Mouse (Mus musculus): ENCODE measurements around the gene Ppfibp2. TPM values are rescaled to one million over a fixed set of nuclear protein-coding genes. Genes with fewer than 3 reads are reported as not detected.

Ppfibp2 gene
- polyA plus RNA-seq, 2 experiments: 14.4 TPM

DNA sequence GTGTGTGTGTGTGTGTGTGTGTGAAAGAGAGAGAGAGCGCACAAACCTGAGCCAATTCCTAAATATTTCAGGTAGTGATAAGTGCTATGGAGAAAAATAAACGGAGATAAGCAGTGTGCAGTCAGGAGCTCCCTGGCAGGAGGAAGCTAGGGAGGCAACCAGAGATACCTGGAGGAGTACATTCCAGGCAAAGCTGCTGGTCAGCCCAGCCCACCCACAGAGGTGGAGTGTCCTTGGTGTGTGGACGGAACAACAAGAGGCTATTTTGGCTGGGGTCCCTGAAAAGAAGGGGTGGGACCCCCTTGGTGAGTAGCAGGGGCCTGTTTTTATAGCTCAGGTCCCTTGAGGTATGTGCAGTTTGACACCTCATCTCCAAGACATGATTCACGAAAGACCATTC, 88.2 kb downstream of the Ppfibp2 start:
- no peak for TF ChIP-seq POLR2A (IDR thresholded peaks at IDR 0.05; ENCODE audit: borderline replicate concordance, extremely low read depth, insufficient read depth, insufficient read length)
- Histone ChIP-seq H3K36me3 (ENCODE audit: control insufficient read depth, insufficient read depth, low read length) (peaks cover 3% of the 10 kb centered on the region; the same call in 1 of the 2 replicates), H3K27me3 (ENCODE audit: control insufficient read depth, insufficient read depth, low read length) (no peaks in the 10 kb centered on the region), H3K4me3 (replicated peaks; ENCODE audit: low read length) (no peak overlapping the region), H3K9me3 (ENCODE audit: control insufficient read depth, low read length) (no peaks in the 10 kb centered on the region), H3K27ac (replicated peaks; ENCODE audit: low read depth, low read length) (no peak overlapping the region), H3K4me2 (replicated peaks; ENCODE audit: low read depth, low read length, severe bottlenecking) (no peak overlapping the region), H3K4me1 (ENCODE audit: control insufficient read depth, insufficient read depth, low read length) (no peaks in the 10 kb centered on the region), H3K9ac (ENCODE audit: low read depth, low read length, severe bottlenecking) (no peak overlapping the region)
- ATAC-seq (ENCODE audit: low FRiP score, low read depth): no peak
- no peak for DNase-seq (ENCODE audit: low spot score)
- WGBS: 76% methylated on average over 4 of the region's 4 CpGs

DNA sequence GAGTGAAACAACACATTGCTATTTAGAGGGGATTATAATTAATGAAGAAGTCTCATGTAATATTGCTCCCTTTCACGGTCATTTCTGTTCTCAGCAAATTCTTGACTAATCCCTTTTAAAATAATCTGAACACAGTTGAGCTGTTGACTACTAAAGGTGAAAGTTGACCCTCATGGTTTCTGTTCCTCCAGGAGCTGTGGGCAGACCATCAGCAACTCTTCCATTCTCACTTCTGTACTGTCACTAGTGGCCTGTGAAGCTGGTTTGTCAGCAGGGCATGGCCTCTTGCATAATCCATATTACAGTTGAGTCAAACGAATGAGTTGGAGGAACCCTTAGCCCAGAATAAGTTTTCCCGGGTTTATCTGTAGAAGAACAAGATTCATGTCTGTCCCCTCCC, 88.6 kb downstream of the Ppfibp2 start:
- TF ChIP-seq POLR2A (IDR thresholded peaks at IDR 0.05; ENCODE audit: borderline replicate concordance, extremely low read depth, insufficient read depth, insufficient read length): no peak
- Histone ChIP-seq H3K4me2 (replicated peaks; ENCODE audit: low read depth, low read length, severe bottlenecking) (no peak overlapping the region), H3K4me1 (ENCODE audit: control insufficient read depth, insufficient read depth, low read length) (no peaks in the 10 kb centered on the region), H3K36me3 (ENCODE audit: control insufficient read depth, insufficient read depth, low read length) (peaks cover 3% of the 10 kb centered on the region; the same call in 1 of the 2 replicates), H3K9me3 (ENCODE audit: control insufficient read depth, low read length) (no peaks in the 10 kb centered on the region), H3K9ac (ENCODE audit: low read depth, low read length, severe bottlenecking) (no peak overlapping the region), H3K4me3 (replicated peaks; ENCODE audit: low read length) (no peak overlapping the region), H3K27me3 (ENCODE audit: control insufficient read depth, insufficient read depth, low read length) (no peaks in the 10 kb centered on the region), H3K27ac (replicated peaks; ENCODE audit: low read depth, low read length) (no peak overlapping the region)
- DNase-seq (ENCODE audit: low spot score) (no peak), ATAC-seq (ENCODE audit: low FRiP score, low read depth) (no peak)
- WGBS: 85% methylated on average over 3 of the region's 3 CpGs

DNA sequence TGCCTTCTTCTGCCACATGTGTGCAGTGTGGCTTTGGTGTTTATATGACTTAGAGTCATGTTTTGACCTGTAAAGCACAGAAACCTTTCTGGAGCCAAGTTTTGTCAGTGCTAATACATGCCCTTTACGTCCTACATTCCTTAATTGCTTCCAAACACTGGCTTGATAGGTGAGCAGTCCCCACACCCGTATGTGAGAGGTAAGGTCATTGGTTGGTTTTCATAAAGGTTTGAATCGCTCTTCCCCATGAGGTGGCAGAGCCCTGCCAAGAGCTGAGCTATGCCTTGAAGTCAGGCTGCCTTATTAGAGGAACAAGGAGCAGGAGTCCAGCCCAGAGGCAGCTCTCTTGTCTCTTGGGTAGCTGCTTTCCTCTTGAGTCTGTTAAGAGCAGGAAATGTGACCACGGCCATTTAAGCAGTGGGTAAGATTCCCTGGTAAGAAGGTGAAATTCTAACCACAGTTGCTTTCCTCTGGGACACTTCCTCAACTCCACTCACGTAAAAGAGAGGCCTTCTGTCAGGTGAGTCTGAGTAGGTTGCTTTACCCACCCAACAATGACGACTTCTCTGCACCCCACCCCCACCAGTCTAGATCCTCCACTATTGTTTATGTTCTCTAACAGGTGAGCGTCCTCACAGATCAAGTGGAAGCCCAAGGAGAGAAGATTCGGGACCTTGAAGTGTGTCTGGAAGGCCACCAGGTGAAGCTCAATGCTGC, 90.4 kb downstream of the Ppfibp2 start:
- H3K9ac ChIP-seq (ENCODE audit: low read depth, low read length, severe bottlenecking): no peak overlapping the region
- H3K27ac ChIP-seq (replicated peaks; ENCODE audit: low read depth, low read length): no peak overlapping the region
- ATAC-seq (ENCODE audit: low FRiP score, low read depth): no peak
- H3K4me1 ChIP-seq (ENCODE audit: control insufficient read depth, insufficient read depth, low read length): peaks cover 7% of the 10 kb centered on the region; the same call in 1 of the 2 replicates
- H3K27me3 ChIP-seq (ENCODE audit: control insufficient read depth, insufficient read depth, low read length): no peaks in the 10 kb centered on the region
- H3K36me3 ChIP-seq (ENCODE audit: control insufficient read depth, insufficient read depth, low read length): peaks cover 3% of the 10 kb centered on the region; the same call in 1 of the 2 replicates
- WGBS: 69% methylated on average over 8 of the region's 8 CpGs
- no peak for DNase-seq (ENCODE audit: low spot score)
- TF ChIP-seq POLR2A (IDR thresholded peaks at IDR 0.05; ENCODE audit: borderline replicate concordance, extremely low read depth, insufficient read depth, insufficient read length): no peak
- H3K4me3 ChIP-seq (replicated peaks; ENCODE audit: low read length): no peak overlapping the region
- H3K4me2 ChIP-seq (replicated peaks; ENCODE audit: low read depth, low read length, severe bottlenecking): no peak overlapping the region
- no peaks in the 10 kb centered on the region for H3K9me3 ChIP-seq (ENCODE audit: control insufficient read depth, low read length)

DNA sequence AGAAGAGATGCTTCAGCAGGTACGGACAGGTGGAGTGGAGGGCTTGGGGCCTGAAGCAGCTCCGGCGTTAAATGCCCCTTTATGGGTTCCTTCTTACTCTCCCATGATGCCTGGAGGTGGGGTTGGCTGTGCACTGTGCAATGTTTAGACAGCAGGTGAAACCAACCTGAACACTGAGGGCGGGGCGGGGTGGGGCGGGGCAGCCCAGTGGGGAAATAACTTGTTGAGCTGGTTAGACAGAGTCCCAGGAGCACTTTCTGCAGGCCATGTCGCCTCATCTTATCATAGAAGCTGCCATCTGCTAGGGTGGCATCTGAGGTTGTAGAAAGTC, 90.9 kb downstream of the Ppfibp2 start:
- no peak overlapping the region for H3K27ac ChIP-seq (replicated peaks; ENCODE audit: low read depth, low read length)
- ATAC-seq (ENCODE audit: low FRiP score, low read depth) (no peak), DNase-seq (ENCODE audit: low spot score) (no peak)
- H3K36me3 ChIP-seq (ENCODE audit: control insufficient read depth, insufficient read depth, low read length): peaks cover 3% of the 10 kb centered on the region; the same call in 1 of the 2 replicates
- no peak overlapping the region for H3K4me2 ChIP-seq (replicated peaks; ENCODE audit: low read depth, low read length, severe bottlenecking)
- 84% methylated on average over 7 of the region's 7 CpGs for WGBS
- no peaks in the 10 kb centered on the region for H3K9me3 ChIP-seq (ENCODE audit: control insufficient read depth, low read length)
- H3K27me3 ChIP-seq (ENCODE audit: control insufficient read depth, insufficient read depth, low read length): no peaks in the 10 kb centered on the region
- H3K4me3 ChIP-seq (replicated peaks; ENCODE audit: low read length): no peak overlapping the region
- no peak overlapping the region for H3K9ac ChIP-seq (ENCODE audit: low read depth, low read length, severe bottlenecking)
- peaks cover 11% of the 10 kb centered on the region for H3K4me1 ChIP-seq (ENCODE audit: control insufficient read depth, insufficient read depth, low read length)
- TF ChIP-seq POLR2A (IDR thresholded peaks at IDR 0.05; ENCODE audit: borderline replicate concordance, extremely low read depth, insufficient read depth, insufficient read length): no peak

DNA sequence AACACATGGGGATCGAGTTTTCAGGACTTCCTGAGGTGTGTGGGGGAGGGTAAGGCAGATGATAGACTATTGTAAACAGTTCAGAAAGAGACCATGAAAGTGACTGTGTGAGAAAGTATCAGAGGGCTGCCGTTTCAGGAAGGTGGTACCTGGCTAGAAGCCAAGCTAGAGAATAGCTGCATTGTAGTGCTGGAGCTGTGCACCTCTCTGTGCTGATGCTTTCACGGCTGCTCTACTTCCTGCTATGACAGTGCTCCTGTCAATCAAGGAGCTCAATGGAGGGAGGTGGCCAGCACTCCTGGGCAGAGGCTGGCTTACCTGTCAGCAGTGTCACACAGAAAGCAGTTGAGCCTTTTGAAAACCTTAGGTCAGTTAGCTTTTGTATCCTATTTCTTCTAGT, 92.4 kb downstream of the Ppfibp2 start:
- no peak for ATAC-seq (ENCODE audit: low FRiP score, low read depth)
- no peak overlapping the region for H3K4me2 ChIP-seq (replicated peaks; ENCODE audit: low read depth, low read length, severe bottlenecking)
- H3K9ac ChIP-seq (ENCODE audit: low read depth, low read length, severe bottlenecking): no peak overlapping the region
- H3K4me1 ChIP-seq (ENCODE audit: control insufficient read depth, insufficient read depth, low read length): peaks cover 21% of the 10 kb centered on the region
- 23% methylated on average over 3 of the region's 3 CpGs for WGBS
- H3K9me3 ChIP-seq (ENCODE audit: control insufficient read depth, low read length): no peaks in the 10 kb centered on the region
- no peak overlapping the region for H3K4me3 ChIP-seq (replicated peaks; ENCODE audit: low read length)
- H3K27me3 ChIP-seq (ENCODE audit: control insufficient read depth, insufficient read depth, low read length): no peaks in the 10 kb centered on the region
- no peak overlapping the region for H3K27ac ChIP-seq (replicated peaks; ENCODE audit: low read depth, low read length)
- DNase-seq (ENCODE audit: low spot score): no peak
- H3K36me3 ChIP-seq (ENCODE audit: control insufficient read depth, insufficient read depth, low read length): no peaks in the 10 kb centered on the region; the same call in 1 of the 2 replicates
- TF ChIP-seq POLR2A (IDR thresholded peaks at IDR 0.05; ENCODE audit: borderline replicate concordance, extremely low read depth, insufficient read depth, insufficient read length): no peak

Data from limb, embryonic 14.5 days (tissue).